Mouse (Mus musculus): ENCODE results near the gene Ctdnep1. TPM values are rescaled to one million over a fixed set of nuclear protein-coding genes. Genes with fewer than 3 reads are reported as not detected.

Gene Ctdnep1
- total and polyA plus RNA-seq, 3 experiments, result 42.9 to 143 (median 66.7) TPM

DNA sequence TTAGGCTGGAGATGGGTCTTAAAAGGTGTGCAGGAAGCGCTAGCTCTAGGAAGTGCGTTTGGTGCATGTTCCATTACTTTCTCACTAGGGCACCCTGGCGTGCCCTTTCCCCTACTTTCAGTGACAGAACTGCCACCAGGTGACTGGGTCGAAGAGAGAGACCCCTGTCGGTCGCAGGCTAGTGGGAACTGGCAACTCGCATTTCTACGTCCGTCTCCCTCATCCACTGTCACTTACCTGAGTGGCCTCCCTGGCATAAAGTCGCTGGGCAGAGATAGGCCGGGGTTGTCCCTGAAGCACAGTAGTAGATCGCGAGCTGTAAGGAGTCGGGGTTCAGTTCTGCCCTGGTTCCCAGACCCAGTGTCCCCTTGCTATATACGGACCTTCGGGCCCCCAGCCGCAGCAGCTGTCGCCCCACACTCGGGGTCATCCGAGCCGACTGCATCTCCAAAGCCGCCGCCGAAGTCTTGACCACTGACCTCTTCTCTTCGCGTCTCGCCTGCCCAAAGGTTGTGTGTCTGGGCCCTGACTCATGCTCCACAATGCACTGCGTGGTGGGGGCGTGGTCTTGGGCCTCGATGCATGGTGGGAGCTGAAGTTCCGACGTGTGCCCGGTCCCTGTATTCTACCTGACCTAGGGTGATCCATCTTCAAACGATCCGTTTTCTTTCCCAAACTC, 34.1 kb downstream of the Ctdnep1 start, which contains the start of gene Acadvl:
Gene Acadvl, minus strand, starts transcription at position 532 of the 679 bp plus-strand sequence.
- H3K9ac ChIP-seq (ENCODE audit: insufficient read depth, low read depth), result peak within 1 kb of the TSS; percentile 74
- dilution Hi-C loops (cut with MboI; ENCODE audit: extremely low pct_ligation_motif_present, extremely low pct_unique_long_range_greater_than_20kb, low sequenced_read_pairs) (no loop called here), in situ Hi-C loops (cut with MboI; ENCODE audit: low pct_ligation_motif_present, low pct_unique_long_range_greater_than_20kb, low sequenced_read_pairs) (loop anchor here (5.0 to 25.0 kb wide), 2 partner anchors 63 to 928 kb away; partner anchors contain the start of genes Per1 and Vamp2)
- no peaks in the 10 kb centered on the region for H3K9me3 ChIP-seq (replicated peaks; ENCODE audit: low read length)
- peaks cover 14 to 28% of the 10 kb centered on the region in 2 experiments for H3K4me1 ChIP-seq (ENCODE audit: control insufficient read depth in 1 of 2, insufficient read depth in 2 of 2)
- peak; percentile 92 for DNase-seq (ENCODE audit: extremely low read depth)
- peaks cover 40 to 45% of the 10 kb centered on the region in 2 experiments for H3K36me3 ChIP-seq (replicated peaks in 1 of 2; ENCODE audit: control insufficient read depth in 1 of 2, insufficient read depth in 1 of 2, low read length in 1 of 2)
- no peaks in the 10 kb centered on the region for H3K27me3 ChIP-seq (replicated peaks)
- H3K4me3 ChIP-seq (replicated peaks in 1 of 3; ENCODE audit: low read depth in 2 of 3, low read length in 2 of 3, poor library complexity in 1 of 3), result peak within 1 kb of the TSS; percentile 67 to 72 (median 71)
- TF ChIP-seq MEF2A (IDR thresholded peaks at IDR 0.05; ENCODE audit: borderline replicate concordance, low read depth, low read length) (no peak), NELFE (IDR thresholded peaks at IDR 0.05; ENCODE audit: low read depth, low read length) (0 out of 2 replicates have a peak, but pooled peaks have one; percentile 10), RAD21 (IDR thresholded peaks at IDR 0.05; ENCODE audit: low read depth, low read length) (peak; percentile 40), USF1 (IDR thresholded peaks at IDR 0.05; ENCODE audit: low read depth, low read length) (no peak), MYC (IDR thresholded peaks at IDR 0.05; ENCODE audit: low read depth, low read length) (peak; percentile 67; the same call in 1 of the 2 replicates), SIN3A (IDR thresholded peaks at IDR 0.05; ENCODE audit: low read length) (peak; percentile 87), KAT2A (IDR thresholded peaks at IDR 0.05; ENCODE audit: insufficient replicate concordance, low read length) (peak; percentile 92; the same call in 1 of the 2 replicates), ZNF384 (IDR thresholded peaks at IDR 0.05; ENCODE audit: low read depth, low read length) (no peak), CHD1 (IDR thresholded peaks at IDR 0.05; ENCODE audit: low read depth, low read length) (peak; percentile 59; the same call in 1 of the 2 replicates), IRF4 (IDR thresholded peaks at IDR 0.05; ENCODE audit: low read depth, low read length) (peak; percentile 53), NRF1 (IDR thresholded peaks at IDR 0.05; ENCODE audit: low read depth, low read length) (peak; percentile 46; the same call in 1 of the 2 replicates), MAZ (IDR thresholded peaks at IDR 0.05; ENCODE audit: low read depth, low read length) (no peak), ELF1 (IDR thresholded peaks at IDR 0.05; ENCODE audit: low read depth, low read length) (peak; percentile 47), EP300 (IDR thresholded peaks at IDR 0.05; ENCODE audit: low read length) (peak; percentile 20; the same call in 1 of the 2 replicates), MAX (IDR thresholded peaks at IDR 0.05; ENCODE audit: low read length) (peak; percentile 57; the same call in 1 of the 2 replicates), JUND (conservative IDR thresholded peaks at IDR 0.05; ENCODE audit: low read depth, low read length) (no peak), RCOR1 (conservative IDR thresholded peaks at IDR 0.05; ENCODE audit: low read depth, low read length) (no peak), ZKSCAN1 (IDR thresholded peaks at IDR 0.05; ENCODE audit: borderline replicate concordance, low read depth, low read length) (no peak), GABPA (IDR thresholded peaks at IDR 0.05; ENCODE audit: insufficient replicate concordance, low read depth, low read length) (peak; percentile 53; the same call in 1 of the 2 replicates), MXI1 (IDR thresholded peaks at IDR 0.05; ENCODE audit: low read depth, low read length) (peak; percentile 73), TCF12 (IDR thresholded peaks at IDR 0.05; ENCODE audit: low read depth, low read length) (peak; percentile 77), UBTF (IDR thresholded peaks at IDR 0.05; ENCODE audit: low read depth, low read length) (no peak), USF2 (conservative IDR thresholded peaks at IDR 0.05; ENCODE audit: low read depth, low read length) (no peak), CTCF (conservative IDR thresholded peaks at IDR 0.05 in 1 of 2, IDR thresholded peaks at IDR 0.05 in 1 of 2; ENCODE audit: low read depth in 2 of 2, low read length in 2 of 2) (peak; percentile 53 to 80), ZMIZ1 (IDR thresholded peaks at IDR 0.05; ENCODE audit: low read depth, low read length) (peak; percentile 30; the same call in 1 of the 2 replicates), HCFC1 (IDR thresholded peaks at IDR 0.05; ENCODE audit: low read depth, low read length) (peak; percentile 96), MAFK (IDR thresholded peaks at IDR 0.05; ENCODE audit: insufficient replicate concordance, low read length) (no peak), POLR2AphosphoS2 (IDR thresholded peaks at IDR 0.05; ENCODE audit: low read depth, low read length) (peak; percentile 93), JUN (IDR thresholded peaks at IDR 0.05; ENCODE audit: insufficient read depth, low read depth, low read length) (no peak), CHD2 (IDR thresholded peaks at IDR 0.05; ENCODE audit: low read length) (peak; percentile 47; the same call in 1 of the 2 replicates), BHLHE40 (IDR thresholded peaks at IDR 0.05; ENCODE audit: low read depth, low read length) (no peak; the same call in 1 of the 2 replicates), SMC3 (IDR thresholded peaks at IDR 0.05; ENCODE audit: low read depth, low read length) (peak; percentile 64), PAX5 (IDR thresholded peaks at IDR 0.05; ENCODE audit: low read length) (no peak), POLR2A (IDR thresholded peaks at IDR 0.05; ENCODE audit: low read depth, low read length) (peak; percentile 90), TBP (conservative IDR thresholded peaks at IDR 0.05; ENCODE audit: low read depth, low read length) (0 out of 2 replicates have a peak, but pooled peaks have one; percentile 44), ETS1 (conservative IDR thresholded peaks at IDR 0.05; ENCODE audit: low read depth, low read length) (peak; percentile 42; the same call in 1 of the 2 replicates), ZC3H11A (IDR thresholded peaks at IDR 0.05; ENCODE audit: low read depth, low read length) (no peak), E2F4 (IDR thresholded peaks at IDR 0.05; ENCODE audit: insufficient replicate concordance, low read depth, low read length) (no peak)
- peak within 1 kb of the TSS; percentile 54 for H3K4me2 ChIP-seq (ENCODE audit: insufficient read depth, low read depth, poor library complexity, severe bottlenecking)
- H3K27ac ChIP-seq (ENCODE audit: insufficient read depth, low read depth), result peak within 1 kb of the TSS; percentile 36; the same call in 1 of the 2 replicates
- H3K79me2 ChIP-seq (replicated peaks; ENCODE audit: control insufficient read depth, extremely low read depth, insufficient read depth, poor library complexity, severe bottlenecking), result no peaks in the 10 kb centered on the region

All from CH12.LX (cell line).